Mouse (Mus musculus) mesoderm, embryonic 11.5 days (tissue): ENCODE results near the gene D8Ertd738e.

Source experiments
- DNase-seq: peaks from one replicate; pipeline ENCODE4 v3.0.0-alpha.2; 2012; ENCODE audit warnings: low read depth, low spot score

The D8Ertd738e gene

GRCm38 (mm10) chr8:84202938-84203917, 46.3 kb downstream of the D8Ertd738e start:
- no peak for DNase-seq

- DNase-seq, result no peak
These were observed 47.1 kb downstream of the D8Ertd738e start for GRCm38 (mm10) chr8:84202466-84202865.

- DNase-seq, result no peak
These were observed 47.8 kb downstream of the D8Ertd738e start for GRCm38 (mm10) chr8:84201545-84202245.

- no peak for DNase-seq
These were observed 48.6 kb downstream of the D8Ertd738e start for GRCm38 (mm10) chr8:84200652-84201544.

GRCm38 (mm10) chr8:84200126-84200555, 49.4 kb downstream of the D8Ertd738e start:
- no peak for DNase-seq

GRCm38 (mm10) chr8:84199348-84200125, 50.0 kb downstream of the D8Ertd738e start:
- no peak for DNase-seq

GRCm38 (mm10) chr8:84198871-84199270, 50.6 kb downstream of the D8Ertd738e start:
- no peak for DNase-seq

GRCm38 (mm10) chr8:84197922-84198774, 51.4 kb downstream of the D8Ertd738e start:
- peak; percentile 92 for DNase-seq

- peak; percentile 98 for DNase-seq
These were observed 52.2 kb downstream of the D8Ertd738e start for GRCm38 (mm10) chr8:84197141-84197921.
